Mouse (Mus musculus) bone marrow macrophage, adult 2 months (primary cell): Measurements from ENCODE around the gene Minos1.

Source experiments
- CTCF ChIP-seq: IDR thresholded peaks from 2 replicates; pipeline ENCODE4 v1.5.1; 2012; ENCODE audit warnings: low read depth, mild to moderate bottlenecking, low read length, moderate library complexity
- POLR2A ChIP-seq: IDR thresholded peaks from 2 replicates; pipeline ENCODE4 v1.6.1; 2012; ENCODE audit warnings: mild to moderate bottlenecking, low read depth, low read length, borderline replicate concordance

GRCm38 (mm10) chr4:139091478-139092355 lies 39.2 kb downstream of the Minos1 start:
- no peak for TF ChIP-seq POLR2A
- TF ChIP-seq CTCF = no peak
